Mouse (Mus musculus): ENCODE results near the gene Rps24. TPM values are rescaled to one million over a fixed set of nuclear protein-coding genes. Genes with fewer than 3 reads are reported as not detected.
"Not testable (repeated sequence)": the region's sequence is repeated elsewhere in the genome, so short reads cannot be mapped to it uniquely, and the experiment has no call there.

Rps24 gene
- 1,276 and 1,392 TPM in 2 replicates for polyA plus RNA-seq (2014; fragmentation: Nextera tagmentation; extraction: Ambion mirVana)

- Histone ChIP-seq H3K36me3 (ENCODE audit: control insufficient read depth, insufficient read depth, low read length) (peaks cover 26% of the 10 kb centered on the region), H3K27ac (replicated peaks; ENCODE audit: low read depth, low read length) (no peak within 1 kb of the TSS; the same call in 1 of the 2 replicates), H3K4me3 (ENCODE audit: low read depth, low read length) (peak within 1 kb of the TSS; percentile 65), H3K27me3 (replicated peaks; ENCODE audit: control insufficient read depth, insufficient read depth, low read length) (no peaks in the 10 kb centered on the region), H3K4me2 (ENCODE audit: low read depth, low read length) (peak within 1 kb of the TSS; percentile 77), H3K4me1 (ENCODE audit: control insufficient read depth, insufficient read depth, low read length) (peaks cover 9% of the 10 kb centered on the region), H3K9ac (ENCODE audit: low read depth, low read length) (peak within 1 kb of the TSS; percentile 80), H3K9me3 (ENCODE audit: control insufficient read depth, low read length) (no peaks in the 10 kb centered on the region)
- ATAC-seq (ENCODE audit: low read depth) (peak; percentile 67), DNase-seq (ENCODE audit: low spot score) (peak; percentile 97)
- under 1% methylated on average over 29 of the region's 30 CpGs for WGBS
Measured at GRCm38 (mm10) chr14:24486773-24487227, at the start of gene Rps24, which contains the start of gene Polr3a. Rps24 (plus strand) TSS chr14:24487125. Polr3a (minus strand) TSS chr14:24487058.

DNA sequence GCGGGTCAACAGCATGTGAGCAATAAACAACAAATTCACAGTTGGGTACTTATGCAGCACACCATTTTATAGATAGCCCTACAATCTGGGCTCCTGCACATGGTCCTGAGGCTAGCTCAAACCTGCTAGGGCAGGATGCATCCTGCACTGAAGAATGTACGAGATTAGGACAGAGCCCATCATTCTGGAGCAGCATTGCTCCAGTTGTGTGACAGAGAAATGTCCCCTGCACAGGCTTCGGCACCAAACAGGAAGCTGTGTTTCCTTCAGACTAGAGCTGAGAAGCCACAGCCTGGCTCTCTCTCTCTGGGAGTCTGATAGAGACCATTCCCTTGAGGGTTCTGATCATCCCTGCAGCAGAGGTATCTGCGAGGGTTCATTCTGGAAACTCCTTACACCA is 43.4 kb upstream of the Rps24 start:
- H3K4me3 ChIP-seq (ENCODE audit: low read depth, low read length); H3K4me1 ChIP-seq (ENCODE audit: control insufficient read depth, insufficient read depth, low read length); H3K9ac ChIP-seq (ENCODE audit: low read depth, low read length); H3K9me3 ChIP-seq (ENCODE audit: control insufficient read depth, low read length); H3K4me2 ChIP-seq (ENCODE audit: low read depth, low read length); H3K27me3 ChIP-seq (replicated peaks; ENCODE audit: control insufficient read depth, insufficient read depth, low read length); ATAC-seq (ENCODE audit: low read depth); H3K27ac ChIP-seq (replicated peaks; ENCODE audit: low read depth, low read length); DNase-seq (ENCODE audit: low spot score): not testable (repeated sequence)
- H3K36me3 ChIP-seq (ENCODE audit: control insufficient read depth, insufficient read depth, low read length): peaks cover 18% of the 10 kb centered on the region
- 85% methylated on average over 4 of the region's 4 CpGs for WGBS

- Histone ChIP-seq H3K27ac (replicated peaks; ENCODE audit: low read depth, low read length) (no peak overlapping the region), H3K27me3 (replicated peaks; ENCODE audit: control insufficient read depth, insufficient read depth, low read length) (no peaks in the 10 kb centered on the region), H3K36me3 (ENCODE audit: control insufficient read depth, insufficient read depth, low read length) (peaks cover 94% of the 10 kb centered on the region), H3K4me3 (ENCODE audit: low read depth, low read length) (no peak overlapping the region), H3K4me2 (ENCODE audit: low read depth, low read length) (no peak overlapping the region), H3K9me3 (ENCODE audit: control insufficient read depth, low read length) (no peaks in the 10 kb centered on the region), H3K4me1 (ENCODE audit: control insufficient read depth, insufficient read depth, low read length) (no peaks in the 10 kb centered on the region), H3K9ac (ENCODE audit: low read depth, low read length) (no peak overlapping the region)
- no peak for DNase-seq (ENCODE audit: low spot score)
- WGBS: 85% methylated on average over 3 of the region's 3 CpGs
- ATAC-seq (ENCODE audit: low read depth): no peak
Measured at GRCm38 (mm10) chr14:24458191-24458590, 28.7 kb upstream of the Rps24 start.

DNA sequence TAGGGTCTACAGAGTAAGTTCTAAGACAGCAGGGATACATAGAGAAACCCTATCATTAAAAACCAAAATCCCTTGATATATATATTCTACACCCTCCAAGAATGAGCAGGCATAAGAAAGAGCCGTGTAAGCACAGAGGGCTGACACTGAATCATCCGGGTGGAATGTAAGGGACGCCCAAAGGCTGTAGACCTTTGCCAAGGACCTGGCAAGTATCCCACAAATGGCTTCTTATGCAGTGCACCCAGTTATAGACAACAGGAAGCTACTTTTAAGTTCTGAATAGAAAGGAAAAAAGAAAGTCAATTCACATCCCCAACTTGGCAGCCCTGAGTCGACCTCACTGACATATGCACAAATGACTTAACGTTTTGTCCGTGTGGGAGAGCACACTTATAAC is 18.1 kb upstream of the Rps24 start:
- Histone ChIP-seq H3K36me3 (ENCODE audit: control insufficient read depth, insufficient read depth, low read length) (peaks cover 96% of the 10 kb centered on the region), H3K4me3 (ENCODE audit: low read depth, low read length) (no peak overlapping the region), H3K9ac (ENCODE audit: low read depth, low read length) (no peak overlapping the region), H3K4me2 (ENCODE audit: low read depth, low read length) (no peak overlapping the region), H3K4me1 (ENCODE audit: control insufficient read depth, insufficient read depth, low read length) (no peaks in the 10 kb centered on the region), H3K9me3 (ENCODE audit: control insufficient read depth, low read length) (no peaks in the 10 kb centered on the region), H3K27ac (replicated peaks; ENCODE audit: low read depth, low read length) (no peak overlapping the region), H3K27me3 (replicated peaks; ENCODE audit: control insufficient read depth, insufficient read depth, low read length) (no peaks in the 10 kb centered on the region)
- WGBS: 86% methylated on average over 6 of the region's 6 CpGs
- DNase-seq (ENCODE audit: low spot score) (no peak), ATAC-seq (ENCODE audit: low read depth) (no peak)

DNA sequence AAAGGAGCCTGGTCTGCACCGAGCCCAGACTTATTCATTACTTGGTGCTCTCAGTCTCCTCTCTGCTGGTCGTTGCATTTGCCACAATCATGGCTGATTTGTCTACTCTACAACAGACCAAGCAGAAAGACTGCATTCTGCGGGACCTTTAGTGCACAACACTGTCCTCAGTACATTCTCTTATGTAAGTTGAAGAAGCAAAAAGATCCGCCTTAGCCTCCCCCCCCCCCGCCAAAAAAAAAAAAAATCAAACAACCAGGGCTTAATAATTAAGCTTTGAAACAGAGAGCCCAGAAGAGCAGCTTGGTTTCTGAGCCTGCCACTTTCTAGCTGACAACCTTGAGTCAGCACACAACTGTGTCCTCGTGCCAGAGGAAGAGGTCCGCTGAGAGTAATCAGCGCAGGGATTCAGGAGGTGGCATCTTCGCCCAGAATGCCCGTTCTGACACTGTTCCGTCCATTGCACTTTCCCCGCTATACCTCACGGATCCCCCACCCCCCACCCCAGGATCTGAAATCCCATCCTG is 621 bp upstream of the Rps24 start:
- ATAC-seq (ENCODE audit: low read depth): no peak
- peak overlapping the region; percentile 77 for H3K4me2 ChIP-seq (ENCODE audit: low read depth, low read length)
- WGBS: 7% methylated on average over 12 of the region's 13 CpGs
- H3K9ac ChIP-seq (ENCODE audit: low read depth, low read length): peak overlapping the region; percentile 80
- peak overlapping the region; percentile 65 for H3K4me3 ChIP-seq (ENCODE audit: low read depth, low read length)
- DNase-seq (ENCODE audit: low spot score): no peak
- peaks cover 31% of the 10 kb centered on the region for H3K36me3 ChIP-seq (ENCODE audit: control insufficient read depth, insufficient read depth, low read length)
- H3K9me3 ChIP-seq (ENCODE audit: control insufficient read depth, low read length): no peaks in the 10 kb centered on the region
- peaks cover 5% of the 10 kb centered on the region; the same call in 1 of the 2 replicates for H3K4me1 ChIP-seq (ENCODE audit: control insufficient read depth, insufficient read depth, low read length)
- H3K27me3 ChIP-seq (replicated peaks; ENCODE audit: control insufficient read depth, insufficient read depth, low read length): no peaks in the 10 kb centered on the region
- no peak overlapping the region; the same call in 1 of the 2 replicates for H3K27ac ChIP-seq (replicated peaks; ENCODE audit: low read depth, low read length)

DNA sequence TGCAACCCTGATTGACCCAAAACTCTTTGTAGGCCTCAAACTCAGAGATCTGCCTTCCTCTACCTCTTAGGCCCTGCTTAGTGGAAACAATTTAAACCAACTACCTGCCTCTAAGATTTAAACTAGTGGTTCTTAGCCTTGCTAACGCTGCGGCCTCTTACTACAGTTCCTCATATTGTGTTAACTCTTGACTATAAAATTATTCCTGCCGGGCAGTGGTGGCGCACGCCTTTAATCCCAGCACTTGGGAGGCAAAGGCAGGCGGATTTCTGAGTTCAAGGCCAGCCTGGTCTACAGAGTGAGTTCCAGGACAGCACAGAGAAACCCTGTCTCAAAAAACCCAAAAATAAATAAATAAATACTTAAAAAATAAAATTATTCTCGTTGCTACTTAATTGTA is 2.8 kb downstream of the Rps24 start:
- WGBS: 91% methylated on average over 7 of the region's 7 CpGs
- not testable (repeated sequence) for DNase-seq (ENCODE audit: low spot score)

GRCm38 (mm10) chr14:24490468-24491265 is 3.7 kb downstream of the Rps24 start:
- Histone ChIP-seq H3K27me3 (replicated peaks; ENCODE audit: control insufficient read depth, insufficient read depth, low read length) (no peaks in the 10 kb centered on the region), H3K4me2 (ENCODE audit: low read depth, low read length) (peak overlapping the region; percentile 74), H3K27ac (replicated peaks; ENCODE audit: low read depth, low read length) (peak overlapping the region; percentile 88), H3K9me3 (ENCODE audit: control insufficient read depth, low read length) (no peaks in the 10 kb centered on the region), H3K4me3 (ENCODE audit: low read depth, low read length) (peak overlapping the region; percentile 96), H3K36me3 (ENCODE audit: control insufficient read depth, insufficient read depth, low read length) (peaks cover 39% of the 10 kb centered on the region), H3K4me1 (ENCODE audit: control insufficient read depth, insufficient read depth, low read length) (peaks cover 30% of the 10 kb centered on the region), H3K9ac (ENCODE audit: low read depth, low read length) (peak overlapping the region; percentile 97)
- ATAC-seq (ENCODE audit: low read depth): peak; percentile 95
- WGBS: under 1% methylated on average over 48 of the region's 64 CpGs
- peak; percentile 97 for DNase-seq (ENCODE audit: low spot score)

More for the DNA sequence above, 2.8 kb downstream of the Rps24 start:
- H3K4me2 ChIP-seq (ENCODE audit: low read depth, low read length); H3K27me3 ChIP-seq (replicated peaks; ENCODE audit: control insufficient read depth, insufficient read depth, low read length); H3K27ac ChIP-seq (replicated peaks; ENCODE audit: low read depth, low read length); ATAC-seq (ENCODE audit: low read depth); H3K4me3 ChIP-seq (ENCODE audit: low read depth, low read length); H3K9ac ChIP-seq (ENCODE audit: low read depth, low read length); H3K9me3 ChIP-seq (ENCODE audit: control insufficient read depth, low read length): not testable (repeated sequence)
- peaks cover 30% of the 10 kb centered on the region for H3K36me3 ChIP-seq (ENCODE audit: control insufficient read depth, insufficient read depth, low read length)
- peaks cover 30% of the 10 kb centered on the region for H3K4me1 ChIP-seq (ENCODE audit: control insufficient read depth, insufficient read depth, low read length)

- peaks cover 46% of the 10 kb centered on the region for H3K36me3 ChIP-seq (ENCODE audit: control insufficient read depth, insufficient read depth, low read length)
- DNase-seq (ENCODE audit: low spot score): peak; percentile 53
- H3K4me2 ChIP-seq (ENCODE audit: low read depth, low read length): peak overlapping the region; percentile 74
- no peaks in the 10 kb centered on the region for H3K9me3 ChIP-seq (ENCODE audit: control insufficient read depth, low read length)
- H3K4me1 ChIP-seq (ENCODE audit: control insufficient read depth, insufficient read depth, low read length): peaks cover 25% of the 10 kb centered on the region
- 5% methylated on average over 11 of the region's 11 CpGs for WGBS
- ATAC-seq (ENCODE audit: low read depth): no peak
- no peaks in the 10 kb centered on the region for H3K27me3 ChIP-seq (replicated peaks; ENCODE audit: control insufficient read depth, insufficient read depth, low read length)
- H3K9ac ChIP-seq (ENCODE audit: low read depth, low read length): peak overlapping the region; percentile 97
- peak overlapping the region; percentile 96 for H3K4me3 ChIP-seq (ENCODE audit: low read depth, low read length)
- peak overlapping the region; percentile 88 for H3K27ac ChIP-seq (replicated peaks; ENCODE audit: low read depth, low read length)
Measured at GRCm38 (mm10) chr14:24491266-24491981, 4.5 kb downstream of the Rps24 start.

All from embryonic facial prominence, embryonic 14.5 days (tissue).